Mouse (Mus musculus): ENCODE results near the gene Gnat1.
A peak's percentile ranks its signal among the peaks of the same experiment; 100 is the strongest.

Gene Gnat1

GRCm38 (mm10) chr9:107624951-107625350 lies 54.6 kb downstream of the Gnat1 start:
- DNase-seq: no peak

- DNase-seq: peak; percentile 54
Measured at GRCm38 (mm10) chr9:107624539-107624938, 55.0 kb downstream of the Gnat1 start.

Data from kidney, adult 9 months (tissue).